In the genomic region with DNA sequence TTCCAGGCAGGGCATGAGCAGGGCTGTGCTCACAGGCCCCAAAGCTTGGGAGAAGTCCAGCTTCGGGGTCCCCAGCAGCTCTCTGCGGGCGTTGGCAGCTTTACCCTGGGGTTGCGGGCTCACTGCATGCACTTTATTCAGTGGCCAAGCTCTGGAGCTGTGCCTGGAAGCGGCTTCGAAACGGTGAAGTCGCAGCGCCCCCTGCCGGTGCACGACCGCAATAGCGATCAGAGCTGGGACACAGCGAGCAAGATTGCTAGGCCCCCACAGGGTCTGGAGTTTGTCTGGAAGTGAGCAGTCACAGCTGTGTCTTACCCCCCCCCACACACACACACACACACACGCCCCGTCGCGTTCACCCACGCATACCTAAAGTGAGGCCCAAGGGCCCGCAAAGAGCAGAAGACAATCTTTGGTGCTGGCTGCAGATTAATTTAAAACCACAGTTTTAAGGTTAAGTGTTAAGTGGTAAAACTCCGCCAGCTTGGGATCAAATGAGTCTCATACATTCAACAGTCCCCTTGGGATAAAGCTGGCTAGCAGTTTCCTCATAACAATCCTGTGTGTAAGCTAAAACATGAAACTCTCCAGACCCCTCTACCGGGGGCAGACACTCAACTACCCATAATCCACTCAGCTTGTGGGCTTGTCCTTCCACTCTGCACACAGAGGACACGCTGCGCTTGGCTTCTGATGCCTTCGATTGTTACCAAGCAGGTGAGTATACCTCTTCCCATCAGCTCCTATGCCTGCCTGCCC, we compare ENCODE assay signal across 8 mouse cellular contexts. TPM values are rescaled to one million over a fixed set of nuclear protein-coding genes. Genes with fewer than 3 reads are reported as not detected.
DNase-seq lines count a peak whose midpoint lies in the region; ATAC-seq lines count a peak whose summit lies in the region.

No protein-coding gene starts in this region.

- peak; percentile 86 for ATAC-seq in intestine, embryonic 14.5 days (replicated peaks; ENCODE audit: low FRiP score, low TSS enrichment, low read depth)

- no peaks in the 10 kb centered on the region for H3K9me3 ChIP-seq in intestine, embryonic 14.5 days (ENCODE audit: control insufficient read depth, low read length)

- H3K36me3 ChIP-seq in intestine, embryonic 14.5 days (ENCODE audit: control insufficient read depth, insufficient read depth, low read length) = no peaks in the 10 kb centered on the region

- H3K4me3 ChIP-seq in intestine, embryonic 14.5 days (ENCODE audit: low read depth, low read length) = no peak overlapping the region

- peaks cover 46% of the 10 kb centered on the region for H3K27me3 ChIP-seq in intestine, embryonic 14.5 days (replicated peaks; ENCODE audit: control insufficient read depth, insufficient read depth, low read length)

- 10% methylated on average over 25 of the region's 25 CpGs for WGBS in intestine, embryonic 14.5 days

- no peak overlapping the region for H3K9ac ChIP-seq in intestine, embryonic 14.5 days (ENCODE audit: low read length)

- DNase-seq in ZHBTc4 (ENCODE audit: low read depth, low spot score) = peak; percentile 89
- peak; percentile 82 to 95 for DNase-seq in cerebellum, postnatal 4 days (ENCODE audit: low spot score in 2 of 2)
- DNase-seq in gastrocnemius, adult 18-20 months (ENCODE audit: low spot score) = peak; percentile 79
- DNase-seq in intestine, embryonic 14.5 days (ENCODE audit: low spot score) = peak; percentile 95
- peak; percentile 15 to 71 for DNase-seq in left cerebral cortex, adult 9 months (ENCODE audit: low spot score in 2 of 2)
- DNase-seq in mesoderm, embryonic 11.5 days (ENCODE audit: low read depth, low spot score) = peak; percentile 84
- DNase-seq in right cerebral cortex, postnatal 14 days = peak; percentile 79
- peak; percentile 81 for DNase-seq in urinary bladder, postnatal 14 days (ENCODE audit: low spot score)

- peak overlapping the region; percentile 18 for H3K4me2 ChIP-seq in intestine, embryonic 14.5 days (ENCODE audit: low read length)

- H3K4me1 ChIP-seq in intestine, embryonic 14.5 days (replicated peaks; ENCODE audit: control insufficient read depth, insufficient read depth, low read length) = no peaks in the 10 kb centered on the region

- H3K27ac ChIP-seq in intestine, embryonic 14.5 days (ENCODE audit: low read depth) = no peak overlapping the region

RNA-seq across cellular contexts. Expression of a gene that starts 39.0 kb away (rescaled TPM):
- not detected for total RNA-seq in gastrocnemius, adult 18-20 months (2021)
- not detected in 2 replicates for polyA plus RNA-seq in intestine, embryonic 14.5 days (2014; fragmentation: Nextera tagmentation; extraction: Ambion mirVana)

RNA-seq across cellular contexts. Expression of a gene that starts 42.2 kb away (rescaled TPM):
- not detected for total RNA-seq in gastrocnemius, adult 18-20 months (2021)
- polyA plus RNA-seq in intestine, embryonic 14.5 days (2014; fragmentation: Nextera tagmentation; extraction: Ambion mirVana) = 0.79 and 6.4 TPM in 2 replicates

Comparison
In these comparisons a context has a peak if more than half of its experiments do, and no peak if none do; other contexts are left out.
1. DNase-seq: peak in every context shown above with its lines; median percentile 95 in intestine, embryonic 14.5 days; 89 in ZHBTc4; 88 in cerebellum, postnatal 4 days; 84 in mesoderm, embryonic 11.5 days; 81 in urinary bladder, postnatal 14 days; 79 in gastrocnemius, adult 18-20 months; 79 in right cerebral cortex, postnatal 14 days; 43 in left cerebral cortex, adult 9 months.